Mouse (Mus musculus) intestine, embryonic 15.5 days (tissue): ENCODE results near the gene Slc9a3r1. TPM values are rescaled to one million over a fixed set of nuclear protein-coding genes. Genes with fewer than 3 reads are reported as not detected.
A peak's percentile ranks its signal among the peaks of the same experiment; 100 is the strongest.

ENCODE experiments used
- ATAC-seq: fragments of 200-750 bp; cut with Nextera tagmentation; 2 replicates; pipeline ENCODE4 v1.8.0; 2017; ENCODE audit warnings: moderate TSS enrichment, moderate library complexity
- H3K27ac ChIP-seq: fragments of 300-500 bp; sonication (generic); 2 replicates; pipeline ENCODE4 v1.5.1; 2015; ENCODE audit warnings: mild to moderate bottlenecking, inconsistent platforms
- H3K27me3 ChIP-seq: fragments of 300-500 bp; sonication (generic); replicated peaks from 2 replicates; pipeline ENCODE4 v1.6.1; 2015; ENCODE audit warnings: inconsistent platforms
- H3K36me3 ChIP-seq: fragments of 300-500 bp; sonication (generic); 2 replicates; pipeline ENCODE4 v1.6.1; 2015; ENCODE audit warnings: inconsistent platforms
- H3K4me1 ChIP-seq: fragments of 300-500 bp; sonication (generic); replicated peaks from 2 replicates; pipeline ENCODE4 v1.6.1; 2015; ENCODE audit warnings: inconsistent platforms
- H3K4me2 ChIP-seq: fragments of 300-500 bp; sonication (generic); replicated peaks from 2 replicates; pipeline ENCODE4 v1.6.1; 2015; ENCODE audit warnings: mild to moderate bottlenecking, inconsistent platforms
- H3K4me3 ChIP-seq: fragments of 300-500 bp; sonication (generic); replicated peaks from 2 replicates; pipeline ENCODE4 v1.5.1; 2015; ENCODE audit warnings: inconsistent platforms
- H3K9ac ChIP-seq: fragments of 300-500 bp; sonication (generic); 2 replicates; pipeline ENCODE4 v1.6.1; 2015; ENCODE audit warnings: inconsistent platforms
- H3K9me3 ChIP-seq: fragments of 300-500 bp; sonication (generic); 2 replicates; pipeline ENCODE4 v1.6.1; 2016; ENCODE audit warnings: inconsistent platforms
- WGBS: fragments of 180-500 bp; shearing (Covaris S2); methylation state at CpG from one replicate; pipeline ENCODE4 v1.1.7; 2015; 5-methylcytosine and 5-hydroxymethylcytosine counted together
- polyA plus RNA-seq: library from polyadenylated mRNA; unstranded; fragments of >200 nt; fragmentation: Nextera tagmentation; extraction: Ambion mirVana; gene quantifications from 2 replicates; pipeline ENCODE4 v1.2.1, GENCODE M21; 2015

The Slc9a3r1 gene
- polyA plus RNA-seq, 1 experiment from 2014 or later, result 252 TPM

- Histone ChIP-seq H3K36me3 (0 out of 2 replicates have a peak, but pooled peaks cover 2% of the 10 kb centered on the region), H3K4me1 (no peaks in the 10 kb centered on the region), H3K9ac (no peak overlapping the region), H3K27ac (no peak overlapping the region), H3K27me3 (no peaks in the 10 kb centered on the region), H3K4me3 (no peak overlapping the region), H3K9me3 (no peaks in the 10 kb centered on the region), H3K4me2 (no peak overlapping the region)
- 83% methylated on average over 4 of the region's 4 CpGs for WGBS
- ATAC-seq, result no peak
These were observed 37.4 kb downstream of the Slc9a3r1 start for GRCm38 (mm10) chr11:115200520-115200919.

GRCm38 (mm10) chr11:115202316-115202715 lies 39.2 kb downstream of the Slc9a3r1 start:
- Histone ChIP-seq H3K4me3 (no peak overlapping the region), H3K27me3 (no peaks in the 10 kb centered on the region), H3K9me3 (no peaks in the 10 kb centered on the region), H3K4me1 (no peaks in the 10 kb centered on the region), H3K9ac (no peak overlapping the region), H3K27ac (no peak overlapping the region), H3K4me2 (no peak overlapping the region), H3K36me3 (0 out of 2 replicates have a peak, but pooled peaks cover 3% of the 10 kb centered on the region)
- peak; percentile 88 for ATAC-seq
- WGBS, result 12% methylated on average over 12 of the region's 12 CpGs

GRCm38 (mm10) chr11:115202756-115203155 lies 39.6 kb downstream of the Slc9a3r1 start:
- Histone ChIP-seq H3K4me3 (no peak overlapping the region), H3K27ac (no peak overlapping the region), H3K4me2 (no peak overlapping the region), H3K9me3 (no peaks in the 10 kb centered on the region), H3K27me3 (no peaks in the 10 kb centered on the region), H3K9ac (no peak overlapping the region), H3K36me3 (0 out of 2 replicates have a peak, but pooled peaks cover 3% of the 10 kb centered on the region), H3K4me1 (no peaks in the 10 kb centered on the region)
- ATAC-seq, result peak; percentile 32; the same call in 1 of the 2 replicates
- 94% methylated on average over 9 of the region's 9 CpGs for WGBS

- H3K4me3 ChIP-seq, result no peak overlapping the region
- H3K36me3 ChIP-seq, result 0 out of 2 replicates have a peak, but pooled peaks cover 3% of the 10 kb centered on the region
- ATAC-seq, result no peak
- H3K4me1 ChIP-seq, result no peaks in the 10 kb centered on the region
- no peak overlapping the region for H3K4me2 ChIP-seq
- WGBS, result 68% methylated on average over 12 of the region's 12 CpGs
- no peak overlapping the region for H3K9ac ChIP-seq
- H3K27me3 ChIP-seq, result no peaks in the 10 kb centered on the region
- no peaks in the 10 kb centered on the region for H3K9me3 ChIP-seq
- no peak overlapping the region for H3K27ac ChIP-seq
These were observed 45.0 kb downstream of the Slc9a3r1 start for GRCm38 (mm10) chr11:115208126-115208525.

- ATAC-seq, result no peak
- Histone ChIP-seq H3K27me3 (no peaks in the 10 kb centered on the region), H3K36me3 (0 out of 2 replicates have a peak, but pooled peaks cover 3% of the 10 kb centered on the region), H3K9me3 (no peaks in the 10 kb centered on the region), H3K27ac (no peak overlapping the region), H3K4me3 (no peak overlapping the region), H3K4me1 (no peaks in the 10 kb centered on the region), H3K9ac (no peak overlapping the region), H3K4me2 (no peak overlapping the region)
- 81% methylated on average over 25 of the region's 25 CpGs for WGBS
These were observed 45.9 kb downstream of the Slc9a3r1 start for GRCm38 (mm10) chr11:115208776-115209732.

- Histone ChIP-seq H3K9ac (no peak overlapping the region), H3K27ac (no peak overlapping the region), H3K4me1 (no peaks in the 10 kb centered on the region), H3K4me3 (no peak overlapping the region), H3K9me3 (no peaks in the 10 kb centered on the region), H3K27me3 (no peaks in the 10 kb centered on the region), H3K4me2 (no peak overlapping the region), H3K36me3 (0 out of 2 replicates have a peak, but pooled peaks cover 3% of the 10 kb centered on the region)
- ATAC-seq, result no peak
- WGBS, result 77% methylated on average over 7 of the region's 7 CpGs
These were observed 46.8 kb downstream of the Slc9a3r1 start for GRCm38 (mm10) chr11:115209958-115210357.

- no peak for ATAC-seq
- Histone ChIP-seq H3K9me3 (no peaks in the 10 kb centered on the region), H3K27me3 (no peaks in the 10 kb centered on the region), H3K4me1 (no peaks in the 10 kb centered on the region), H3K36me3 (no peaks in the 10 kb centered on the region), H3K4me2 (no peak overlapping the region), H3K4me3 (no peak overlapping the region), H3K27ac (no peak overlapping the region), H3K9ac (no peak overlapping the region)
- 44% methylated on average over 13 of the region's 13 CpGs for whole genome bisulfite sequencing
These were observed 49.0 kb downstream of the Slc9a3r1 start for GRCm38 (mm10) chr11:115212116-115212515.

- Histone ChIP-seq H3K9ac (no peak overlapping the region), H3K27me3 (no peaks in the 10 kb centered on the region), H3K4me2 (no peak overlapping the region), H3K4me3 (no peak overlapping the region), H3K4me1 (peaks cover 8% of the 10 kb centered on the region; the same call in 1 of the 2 replicates), H3K36me3 (no peaks in the 10 kb centered on the region), H3K9me3 (no peaks in the 10 kb centered on the region), H3K27ac (no peak overlapping the region)
- 37% methylated on average over 4 of the region's 5 CpGs for WGBS
- no peak for ATAC-seq
These were observed 52.0 kb downstream of the Slc9a3r1 start for GRCm38 (mm10) chr11:115215123-115215522.

- peaks cover 15% of the 10 kb centered on the region for H3K4me1 ChIP-seq
- no peak for ATAC-seq
- no peaks in the 10 kb centered on the region for H3K36me3 ChIP-seq
- no peak overlapping the region for H3K27ac ChIP-seq
- H3K27me3 ChIP-seq, result no peaks in the 10 kb centered on the region
- H3K9me3 ChIP-seq, result no peaks in the 10 kb centered on the region
- no peak overlapping the region for H3K9ac ChIP-seq
- 57% methylated on average over 18 of the region's 18 CpGs for WGBS
- H3K4me2 ChIP-seq, result no peak overlapping the region
- H3K4me3 ChIP-seq, result no peak overlapping the region
These were observed 54.6 kb downstream of the Slc9a3r1 start for GRCm38 (mm10) chr11:115217439-115218410.

GRCm38 (mm10) chr11:115219263-115219662 lies 56.1 kb downstream of the Slc9a3r1 start:
- H3K9me3 ChIP-seq, result no peaks in the 10 kb centered on the region
- H3K36me3 ChIP-seq, result no peaks in the 10 kb centered on the region
- H3K4me3 ChIP-seq, result no peak overlapping the region
- H3K4me2 ChIP-seq, result no peak overlapping the region
- H3K27ac ChIP-seq, result no peak overlapping the region
- 49% methylated on average over 9 of the region's 9 CpGs for WGBS
- ATAC-seq, result peak; percentile 57
- peaks cover 19% of the 10 kb centered on the region for H3K4me1 ChIP-seq
- H3K9ac ChIP-seq, result no peak overlapping the region
- no peaks in the 10 kb centered on the region; the same call in 1 of the 2 replicates for H3K27me3 ChIP-seq

GRCm38 (mm10) chr11:115219685-115220084 lies 56.5 kb downstream of the Slc9a3r1 start:
- no peak overlapping the region for H3K4me3 ChIP-seq
- H3K9me3 ChIP-seq, result no peaks in the 10 kb centered on the region
- peaks cover 19% of the 10 kb centered on the region for H3K4me1 ChIP-seq
- no peaks in the 10 kb centered on the region; the same call in 1 of the 2 replicates for H3K27me3 ChIP-seq
- no peak overlapping the region for H3K9ac ChIP-seq
- H3K27ac ChIP-seq, result no peak overlapping the region
- no peak; the same call in 1 of the 2 replicates for ATAC-seq
- H3K36me3 ChIP-seq, result no peaks in the 10 kb centered on the region
- WGBS, result 84% methylated on average over 10 of the region's 10 CpGs
- H3K4me2 ChIP-seq, result no peak overlapping the region

GRCm38 (mm10) chr11:115222077-115222476 lies 58.9 kb downstream of the Slc9a3r1 start:
- Histone ChIP-seq H3K27me3 (no peaks in the 10 kb centered on the region; the same call in 1 of the 2 replicates), H3K4me2 (no peak overlapping the region), H3K4me1 (peaks cover 23% of the 10 kb centered on the region), H3K4me3 (no peak overlapping the region), H3K36me3 (no peaks in the 10 kb centered on the region), H3K9me3 (no peaks in the 10 kb centered on the region), H3K27ac (no peak overlapping the region), H3K9ac (no peak overlapping the region)
- 37% methylated on average over 12 of the region's 12 CpGs for WGBS
- no peak for ATAC-seq
